Mouse (Mus musculus) gastrocnemius, postnatal 25 days (tissue): Measurements from ENCODE around the gene Cobll1. TPM values are rescaled to one million over a fixed set of nuclear protein-coding genes. Genes with fewer than 3 reads are reported as not detected.

ENCODE experiments used
- DNase-seq: peaks from one replicate; pipeline ENCODE4 v3.0.0; 2022
- total RNA-seq, 2 experiments: library from RNA; stranded (reverse); gene quantifications; 1 replicate in 1 of 2; 2 replicates in 1 of 2; pipeline ENCODE4 v1.2.3; 2021

The Cobll1 gene
- total RNA-seq, 2 experiments from 2014 or later, result 3.9 to 4.8 TPM

DNA sequence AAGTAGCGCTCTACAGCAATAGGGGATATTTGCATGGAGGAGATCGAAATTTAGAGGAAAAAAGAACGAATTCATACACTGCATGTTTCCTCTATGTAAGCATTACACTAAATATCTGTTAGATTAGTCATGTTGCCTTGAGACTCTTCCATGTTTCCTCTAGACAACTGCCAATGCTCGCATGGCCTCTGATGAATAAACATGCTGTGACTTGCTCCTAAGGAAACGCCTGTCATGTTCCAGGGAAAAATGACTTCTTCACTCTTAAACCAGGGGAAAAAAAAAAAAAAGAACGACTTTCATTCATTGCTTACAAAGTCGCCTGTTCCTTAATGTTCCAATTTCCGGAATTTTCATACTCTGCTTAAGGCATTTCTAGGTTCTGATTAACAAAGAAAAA is 2.1 kb downstream of the Cobll1 start:
- DNase-seq, result no peak

DNA sequence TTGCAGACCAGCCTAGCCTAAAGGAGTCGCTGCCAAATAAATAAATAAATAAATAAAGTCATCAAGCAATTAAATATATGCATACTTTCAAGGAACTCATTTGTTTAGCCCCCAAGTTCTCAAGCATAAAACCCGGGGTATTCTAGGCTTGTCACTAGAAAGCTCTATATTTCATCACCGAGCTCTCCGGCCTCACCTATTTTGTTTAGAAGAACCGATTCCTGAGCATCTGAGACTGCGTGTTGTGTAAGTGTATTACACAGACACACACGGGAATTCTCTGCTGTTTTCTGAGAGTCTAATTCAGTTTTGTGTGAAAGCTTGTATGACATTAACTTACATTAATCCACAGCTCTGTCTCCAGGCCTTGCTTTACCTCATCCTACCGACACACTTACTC is 2.6 kb downstream of the Cobll1 start:
- DNase-seq, result no peak

DNA sequence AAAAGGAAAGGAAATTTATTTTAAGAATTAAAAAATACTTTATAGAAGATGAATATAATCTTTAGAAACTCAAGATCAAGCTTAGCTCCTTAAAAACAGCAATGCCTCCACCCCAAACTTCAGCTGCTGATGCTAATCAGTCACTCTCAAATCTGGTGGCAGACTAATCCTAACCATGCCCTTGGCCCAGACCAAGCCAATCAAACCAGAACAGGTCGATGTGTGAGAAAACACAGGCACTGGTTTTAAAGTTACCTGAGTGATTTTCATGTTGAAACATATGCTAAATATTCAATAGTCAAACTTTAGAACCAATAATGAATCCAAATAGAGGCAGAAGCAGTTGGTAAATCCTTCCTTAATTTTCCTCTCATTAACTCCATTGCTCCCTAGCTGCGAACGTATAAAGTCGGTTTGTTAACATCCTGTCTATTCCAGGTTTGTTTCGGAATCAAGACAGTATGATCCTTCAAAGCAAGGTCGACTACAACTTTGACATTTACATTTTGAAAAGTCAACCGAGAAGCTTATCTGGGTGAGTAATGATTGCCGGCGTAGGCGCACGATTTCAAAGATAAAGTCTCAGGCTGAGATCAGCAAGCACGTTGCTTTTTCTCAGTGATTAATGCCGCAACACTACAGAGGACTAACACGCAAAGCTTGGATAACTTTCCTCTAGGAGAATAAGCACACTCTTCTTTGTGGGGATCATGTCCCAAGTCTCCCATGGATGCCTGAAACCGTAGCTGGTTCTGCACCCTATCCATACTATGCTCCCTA is 6.3 kb downstream of the Cobll1 start:
- DNase-seq, result no peak

DNA sequence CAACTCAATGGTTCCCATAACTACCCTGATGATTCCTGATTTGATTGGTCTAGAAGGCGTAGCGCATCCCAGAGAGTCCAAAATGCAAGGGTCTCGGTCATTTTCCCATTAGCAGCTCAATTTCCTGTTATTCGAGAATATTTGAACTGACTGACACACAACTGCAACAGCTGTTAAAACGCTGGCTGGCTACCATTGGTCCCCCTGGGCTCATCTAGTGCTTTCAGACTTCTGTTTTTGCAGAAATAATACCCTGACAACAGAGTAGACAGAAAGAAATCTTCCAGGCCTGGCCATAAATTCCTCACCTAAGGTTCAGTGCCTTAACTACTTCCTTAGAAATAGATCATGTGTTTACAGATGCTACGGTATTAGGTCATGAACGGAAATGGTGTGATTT is 10.8 kb downstream of the Cobll1 start:
- DNase-seq, result no peak

DNA sequence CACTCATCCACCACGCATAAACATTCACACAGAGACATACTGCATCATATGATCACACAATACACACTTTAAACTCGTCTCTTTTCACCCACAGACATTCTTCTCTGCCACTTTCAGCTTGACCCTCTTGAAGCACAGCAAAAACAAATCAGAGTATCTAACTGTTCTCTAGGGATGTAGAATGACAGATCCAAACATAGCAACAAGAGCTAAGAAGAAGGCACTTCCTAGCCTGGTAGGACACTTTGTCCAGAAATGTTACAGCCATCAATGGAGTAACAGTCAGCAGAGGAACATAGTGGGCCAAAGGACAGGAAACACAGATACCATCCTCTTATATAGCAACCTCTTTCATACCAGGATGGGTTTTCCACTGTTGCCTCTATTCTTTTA is 11.3 kb downstream of the Cobll1 start:
- DNase-seq, result no peak

DNA sequence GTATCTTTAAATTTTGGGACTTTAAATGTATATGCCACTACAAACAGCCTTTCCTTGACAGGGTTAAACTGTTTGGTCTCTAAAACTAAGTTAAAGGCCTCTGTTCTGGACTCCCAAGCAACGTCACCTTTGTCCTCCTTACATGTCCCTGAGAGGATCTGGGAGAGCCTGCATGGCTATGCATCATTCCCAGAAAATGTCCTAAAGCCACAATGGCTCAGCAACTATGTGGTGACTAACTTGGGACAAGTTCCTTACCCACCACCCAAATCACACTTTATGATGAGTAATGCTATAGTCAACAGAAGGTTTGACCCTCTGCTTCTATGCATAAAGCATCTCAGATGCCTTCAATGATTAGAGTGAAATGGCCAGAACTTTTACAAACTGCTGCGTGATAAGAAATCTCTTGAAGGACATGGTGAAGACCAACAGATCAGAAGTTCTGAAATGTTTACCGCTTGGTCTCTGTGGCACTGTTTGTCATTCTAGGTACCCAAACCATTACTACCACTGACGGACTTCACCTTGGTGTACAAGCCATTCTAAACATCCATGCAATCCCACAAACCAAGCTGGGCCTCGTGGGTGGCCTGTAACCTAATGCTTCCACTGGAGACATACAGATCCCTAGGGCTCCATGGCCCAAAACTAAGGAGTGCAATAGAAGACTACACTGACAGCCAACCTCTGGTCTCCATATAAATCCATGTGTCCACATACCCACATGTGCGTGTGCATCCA is 11.9 kb downstream of the Cobll1 start:
- no peak for DNase-seq

DNA sequence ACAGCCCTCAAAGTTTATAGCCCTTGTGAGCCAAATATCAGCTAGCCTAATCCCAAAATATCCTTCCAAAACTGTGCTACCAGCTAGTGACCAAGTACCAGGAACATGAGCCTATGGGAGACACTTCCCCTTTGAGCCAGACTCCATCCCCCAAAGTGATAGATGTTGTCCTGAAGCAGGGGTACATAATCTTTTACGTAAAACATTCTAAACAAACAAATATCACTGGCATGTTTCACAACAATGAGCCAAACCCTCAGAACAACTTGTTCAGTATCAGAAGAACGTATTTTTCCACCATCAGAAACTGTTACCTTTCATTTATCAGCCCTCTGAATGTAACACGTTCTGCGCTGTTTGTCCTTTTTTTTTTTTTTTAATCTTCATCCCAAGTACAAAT is 12.7 kb downstream of the Cobll1 start:
- no peak for DNase-seq

DNA sequence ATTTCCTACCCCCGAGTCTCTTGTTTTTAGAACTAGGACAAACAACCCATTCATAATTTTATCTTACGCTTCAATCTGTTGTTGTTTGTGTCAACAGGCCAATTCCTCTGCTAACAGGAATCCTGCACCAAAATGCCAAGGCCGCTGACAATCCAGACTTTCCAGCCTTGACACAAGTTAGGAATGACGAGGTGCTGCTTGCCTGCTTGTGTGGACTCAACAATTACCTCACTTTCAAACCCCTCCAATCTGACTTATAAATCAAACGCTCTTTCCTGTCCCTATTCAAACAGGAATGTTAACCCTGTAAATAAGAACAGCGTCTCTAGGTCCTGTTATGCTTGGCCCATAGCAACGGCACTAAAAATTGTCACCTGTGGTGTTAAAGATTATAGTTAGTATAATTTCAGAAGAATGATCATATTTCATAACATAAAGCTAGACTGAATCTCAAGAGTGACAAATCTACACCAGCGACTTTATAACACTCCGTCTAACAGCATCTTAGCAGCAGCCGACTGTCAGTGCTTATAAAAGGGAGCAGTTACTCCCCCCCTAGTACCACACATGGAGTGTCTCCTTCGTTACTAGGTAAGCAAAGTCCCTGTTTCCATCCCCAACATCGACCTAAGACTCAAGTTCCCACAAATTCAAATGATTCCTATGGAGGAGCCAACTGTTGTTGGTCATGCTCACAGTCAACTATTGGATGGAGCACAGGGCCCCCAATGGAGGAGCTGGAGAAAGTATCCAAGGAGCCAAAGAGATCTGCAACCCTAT is 15.1 kb downstream of the Cobll1 start:
- no peak for DNase-seq

DNA sequence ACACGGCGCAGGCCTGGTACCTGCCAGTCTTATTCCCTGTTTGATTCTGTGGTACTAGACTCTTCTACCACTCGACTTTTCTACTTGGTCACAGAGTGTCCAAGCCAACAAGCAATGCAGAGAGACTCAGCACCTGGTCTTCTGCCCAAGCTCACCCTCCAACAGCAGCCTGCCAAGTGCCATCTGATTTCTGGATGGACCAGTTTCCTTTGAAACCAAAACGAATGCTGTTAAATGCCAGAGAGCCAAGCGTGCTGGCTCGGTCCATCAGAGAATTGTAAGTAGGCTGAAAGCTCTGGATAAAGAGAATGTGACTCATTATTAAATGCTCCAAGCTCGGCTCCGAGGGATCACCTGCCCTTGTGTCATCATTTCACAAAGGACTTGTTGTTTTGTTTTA is 16.2 kb downstream of the Cobll1 start:
- no peak for DNase-seq

DNA sequence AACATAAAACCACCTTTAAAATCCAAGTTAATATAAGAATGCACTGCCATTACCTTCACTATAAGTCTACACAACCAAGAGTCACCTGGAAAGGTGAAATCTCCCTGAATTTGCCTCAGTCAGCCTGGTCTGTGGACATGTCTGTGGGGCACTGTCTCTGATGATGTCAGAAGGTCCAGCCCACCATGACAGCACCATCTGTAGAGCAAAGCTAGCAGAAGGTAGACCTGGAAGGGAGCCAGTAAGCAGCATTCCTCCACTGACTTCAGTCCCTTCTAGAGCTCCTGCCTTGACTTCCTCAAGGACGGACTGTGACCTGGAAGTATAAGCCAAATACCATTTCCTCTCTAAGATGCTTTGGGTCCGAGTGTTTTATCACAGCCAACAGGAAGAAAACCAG is 17.6 kb downstream of the Cobll1 start:
- no peak for DNase-seq

DNA sequence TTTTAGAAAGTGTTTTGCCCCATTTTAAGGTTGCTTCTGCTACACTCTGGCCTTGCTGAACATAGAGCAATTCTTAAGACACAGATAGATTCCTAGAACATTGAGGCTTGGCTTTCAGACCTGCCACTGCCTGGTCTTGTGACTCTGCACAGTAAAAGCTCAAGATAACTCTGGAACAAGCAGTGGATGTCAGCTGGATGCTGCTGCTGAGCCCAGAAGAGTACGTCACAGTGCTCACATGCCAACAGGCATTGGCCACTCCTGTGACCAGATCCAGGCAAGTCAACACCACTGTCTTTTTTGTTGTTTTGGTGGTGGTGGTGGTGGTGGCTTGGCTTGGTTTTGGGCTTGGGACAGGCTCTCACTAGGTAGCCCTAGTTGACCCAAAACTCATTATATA is 18.6 kb downstream of the Cobll1 start:
- peak; percentile 69 for DNase-seq

DNA sequence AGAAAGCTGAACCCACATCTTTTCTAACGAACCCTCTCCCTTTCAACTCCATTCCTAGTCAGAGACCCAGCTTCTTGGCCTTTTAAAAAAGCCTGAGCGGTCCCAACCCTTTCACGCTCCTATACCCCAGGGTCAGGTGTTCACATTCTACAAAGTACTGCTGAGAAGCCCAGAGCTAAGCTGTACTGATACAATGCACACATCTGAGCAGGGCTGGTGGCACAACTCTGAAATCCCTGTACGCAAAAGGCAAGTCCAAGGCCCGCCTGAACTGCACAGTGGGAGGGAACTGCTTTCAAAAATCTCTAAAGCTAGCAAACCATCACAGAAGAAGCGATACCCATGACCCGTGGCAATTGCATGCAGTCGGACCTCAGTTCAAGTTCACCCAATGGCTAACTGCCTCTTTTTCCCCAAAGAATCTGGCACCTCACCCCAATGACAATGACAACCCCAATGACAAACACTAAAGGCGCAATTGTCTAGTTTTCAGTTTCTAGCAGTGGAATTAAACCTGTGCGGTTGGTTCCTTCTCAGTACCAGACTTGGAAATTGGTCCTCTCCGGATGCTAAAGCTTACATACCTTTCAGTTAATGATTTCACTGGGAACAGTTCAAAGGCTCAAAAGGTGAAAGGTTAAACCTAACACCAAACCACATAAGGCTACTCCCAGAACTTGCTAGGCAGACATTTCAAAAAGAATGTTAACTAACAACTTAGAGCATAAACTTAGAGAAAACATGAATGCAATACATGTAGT is 19.6 kb downstream of the Cobll1 start:
- no peak for DNase-seq

DNA sequence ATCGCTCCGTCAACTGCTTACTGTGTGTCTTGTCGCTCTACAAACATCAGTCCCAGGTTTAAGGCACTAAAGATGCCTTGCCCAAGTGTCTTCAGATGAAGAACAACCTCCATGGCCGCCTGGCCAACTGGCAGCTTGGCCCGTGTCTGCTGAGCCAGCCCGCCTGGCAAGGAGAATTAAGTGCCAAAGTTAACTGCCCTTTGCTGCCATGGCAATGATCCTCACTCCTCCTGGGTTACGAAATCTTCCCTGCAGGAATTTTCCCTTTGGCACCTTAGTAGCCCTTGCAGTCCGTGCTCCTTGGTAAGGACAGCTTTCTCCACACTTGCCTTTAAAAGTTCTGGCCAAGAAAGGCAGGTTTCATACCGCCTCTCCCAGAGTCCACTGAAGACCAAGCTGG is 20.9 kb downstream of the Cobll1 start:
- peak; percentile 51 for DNase-seq

DNA sequence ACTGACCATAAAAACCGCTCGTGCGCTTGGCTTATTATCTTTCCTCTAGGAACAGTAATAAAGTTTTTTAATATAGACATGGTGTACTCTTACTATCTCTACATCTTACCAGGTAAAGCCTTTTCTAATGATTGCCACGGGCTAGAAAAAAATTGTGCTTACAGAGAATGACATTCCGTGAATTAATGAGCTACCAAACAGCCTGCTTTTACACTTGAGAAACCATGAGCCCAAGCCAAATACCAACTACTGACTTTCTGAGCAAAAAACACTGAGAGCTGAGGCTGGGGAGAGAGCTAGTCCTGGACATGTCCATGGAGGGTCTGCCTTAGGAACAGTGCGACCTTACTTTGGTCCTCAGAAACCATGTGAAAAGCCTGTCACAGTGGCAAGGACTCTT is 21.5 kb downstream of the Cobll1 start:
- DNase-seq, result no peak

DNA sequence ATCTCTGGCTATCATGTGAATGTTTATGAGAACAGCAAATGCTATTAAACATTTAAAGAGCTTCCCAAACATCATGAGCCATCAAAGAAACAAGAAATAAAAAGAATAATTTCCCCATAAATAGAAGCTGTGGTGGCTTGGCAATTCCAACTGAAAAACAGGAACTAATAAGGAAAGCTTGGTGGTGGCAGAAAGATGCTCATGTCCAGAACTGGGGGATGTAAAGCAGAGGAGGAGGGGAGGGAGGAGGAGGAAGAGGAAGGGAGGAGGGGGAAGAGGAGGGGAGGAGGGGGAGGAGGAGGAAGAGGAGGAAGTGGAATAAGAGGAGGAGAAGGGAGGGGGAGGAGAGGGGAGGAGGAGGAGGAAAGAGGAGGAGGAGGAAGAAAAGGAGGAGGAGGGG is 23.0 kb downstream of the Cobll1 start:
- DNase-seq, result no peak

DNA sequence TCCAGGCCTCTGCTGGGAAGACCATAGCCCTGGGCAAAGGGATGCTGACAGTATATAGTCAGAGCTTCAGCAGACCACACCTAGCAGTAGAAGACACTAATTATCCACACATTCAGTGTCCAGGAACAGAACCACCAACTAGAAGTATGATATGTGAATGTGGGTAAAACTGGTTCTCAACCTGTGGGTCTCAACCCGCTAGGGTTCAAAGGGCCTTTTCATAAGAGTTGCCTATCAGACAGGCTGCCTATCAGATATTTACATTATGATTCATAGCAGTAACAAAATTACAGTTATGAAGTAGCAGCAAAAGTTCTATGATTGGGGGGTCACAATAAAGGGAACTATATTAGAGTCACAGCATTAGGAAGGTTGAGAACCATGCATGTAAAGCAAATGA is 24.6 kb downstream of the Cobll1 start:
- DNase-seq, result no peak

DNA sequence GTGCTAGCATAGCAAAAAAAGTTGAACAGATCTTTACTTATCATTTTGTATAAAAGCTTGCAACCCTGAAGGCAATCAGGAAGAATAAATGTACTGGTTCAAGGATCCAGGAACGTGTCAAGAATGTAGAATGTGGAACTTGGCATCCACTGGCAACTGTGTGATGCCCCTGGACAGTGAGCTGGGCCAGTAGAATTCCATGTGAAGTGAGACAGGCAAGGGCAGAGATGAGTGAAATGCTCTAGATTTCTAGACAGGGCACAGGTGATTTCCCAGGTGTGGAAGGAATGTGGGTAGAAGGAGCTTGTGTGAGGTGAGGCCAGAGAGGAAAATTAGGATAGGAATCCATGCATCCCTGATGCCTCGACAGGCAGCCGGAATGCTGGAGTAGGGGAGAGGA is 25.5 kb downstream of the Cobll1 start:
- DNase-seq, result no peak

DNA sequence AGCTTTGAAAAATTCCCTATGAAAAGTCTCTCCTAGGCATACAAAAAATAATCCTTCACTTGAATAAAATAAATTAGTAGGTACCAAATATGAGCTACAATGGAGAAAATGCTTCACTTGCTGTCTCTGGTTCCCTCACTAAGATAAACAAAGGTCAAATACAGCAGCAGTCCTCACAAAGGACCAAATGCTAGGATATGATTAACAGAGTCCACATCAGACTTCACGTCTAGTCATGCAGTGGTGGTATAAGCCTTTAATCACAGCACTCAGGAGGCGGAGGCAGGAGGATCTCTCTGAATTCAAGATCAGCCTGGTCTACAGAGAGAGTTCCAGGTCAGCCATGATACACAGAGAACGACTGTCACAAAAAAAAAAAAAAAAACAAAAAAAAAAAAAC is 27.6 kb downstream of the Cobll1 start:
- DNase-seq, result no peak

DNA sequence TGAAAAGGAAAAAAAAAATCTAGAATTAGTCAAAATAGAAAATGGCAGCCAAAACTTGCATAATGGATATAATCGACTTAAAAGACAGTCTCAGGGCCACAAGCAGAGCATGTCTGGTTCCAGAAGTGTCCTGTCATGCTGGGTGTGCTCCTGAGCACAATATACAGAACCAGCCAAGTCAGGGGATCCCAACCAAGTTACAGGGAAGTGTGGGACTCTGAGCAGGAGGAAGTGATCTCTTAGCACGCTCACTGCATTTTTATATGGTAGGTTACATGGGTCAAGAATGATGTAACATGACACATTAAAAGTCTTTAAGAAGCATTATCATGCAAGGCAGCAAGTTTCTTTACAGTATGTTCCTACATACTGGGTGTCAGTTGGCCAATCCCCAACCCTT is 31.5 kb downstream of the Cobll1 start:
- DNase-seq, result no peak

DNA sequence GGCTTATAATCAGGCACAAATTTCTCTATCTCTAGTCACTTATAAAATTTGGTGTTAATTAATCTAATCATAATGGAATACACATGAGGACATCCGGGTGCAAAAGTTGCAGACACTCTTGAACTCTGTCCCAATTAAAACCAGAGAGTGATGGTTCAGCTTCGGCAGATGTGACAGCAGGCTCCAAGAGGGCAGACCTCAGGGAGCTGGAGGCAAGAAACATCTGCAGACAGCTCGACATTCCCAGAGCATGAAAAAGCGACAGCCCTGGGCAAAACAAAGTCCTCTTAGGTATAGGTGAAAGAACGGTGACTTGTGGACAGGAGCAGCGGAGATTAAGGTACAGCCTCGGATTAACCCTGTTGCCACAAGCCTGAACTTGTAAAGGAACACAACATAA is 35.5 kb downstream of the Cobll1 start:
- DNase-seq, result no peak

DNA sequence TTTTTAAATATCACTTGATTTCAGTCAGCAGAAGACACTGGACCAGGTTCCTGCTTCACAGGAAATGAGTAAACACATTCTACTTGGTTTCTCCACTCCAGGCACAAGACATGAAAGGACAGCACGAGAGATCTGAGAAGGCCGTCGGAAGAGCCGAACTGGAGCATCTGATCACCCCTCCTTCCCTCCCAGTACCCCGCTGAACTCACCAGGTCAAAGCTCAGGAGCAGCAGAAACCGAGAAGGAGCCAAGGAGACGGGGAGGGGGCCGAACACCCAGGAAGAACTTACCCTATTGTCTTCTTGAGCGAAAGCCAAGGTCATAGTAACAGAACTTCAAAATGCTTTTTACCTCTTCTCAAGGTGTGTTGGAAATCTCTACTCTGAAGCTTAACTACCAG is 39.5 kb downstream of the Cobll1 start:
- no peak for DNase-seq

DNA sequence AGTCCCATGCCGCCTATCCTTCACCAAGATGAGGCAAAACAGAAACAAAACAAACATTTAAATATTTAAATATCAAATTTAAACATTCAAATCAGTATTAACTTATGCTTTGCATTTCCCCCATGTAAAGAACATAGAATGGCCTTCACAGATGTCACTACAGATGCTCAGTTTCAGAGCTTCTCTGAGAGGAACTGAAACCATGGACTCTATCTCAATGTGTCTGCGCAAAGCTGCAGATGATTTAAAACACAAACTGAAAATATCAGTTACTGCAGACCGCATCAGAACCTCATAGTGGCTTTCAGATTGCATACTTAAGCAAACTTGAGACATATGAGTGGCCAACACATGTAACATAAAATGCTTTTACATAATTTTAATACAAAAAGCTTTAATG is 40.6 kb downstream of the Cobll1 start:
- no peak for DNase-seq

DNA sequence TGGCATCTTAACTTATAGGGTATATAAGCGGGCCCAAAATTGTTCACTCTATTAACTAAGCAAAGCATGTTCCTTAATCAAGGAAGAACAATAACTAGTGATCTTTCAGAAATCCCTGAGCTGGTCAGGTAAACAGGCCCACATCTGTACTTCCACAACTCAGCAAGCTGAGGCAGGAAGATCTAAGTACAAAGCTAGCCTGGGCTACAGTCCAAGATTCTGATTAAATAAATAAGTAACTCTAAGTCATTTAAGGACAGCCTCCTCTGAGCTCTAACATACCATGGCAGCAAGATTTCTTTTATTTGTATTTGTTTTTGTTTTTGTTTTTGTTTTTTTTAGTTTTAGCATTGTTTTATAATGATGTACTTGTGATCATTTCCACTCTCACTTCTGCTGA is 42.2 kb downstream of the Cobll1 start:
- no peak for DNase-seq
